Mouse (Mus musculus): ENCODE results near the gene Fpgs.

Gene Fpgs

DNA sequence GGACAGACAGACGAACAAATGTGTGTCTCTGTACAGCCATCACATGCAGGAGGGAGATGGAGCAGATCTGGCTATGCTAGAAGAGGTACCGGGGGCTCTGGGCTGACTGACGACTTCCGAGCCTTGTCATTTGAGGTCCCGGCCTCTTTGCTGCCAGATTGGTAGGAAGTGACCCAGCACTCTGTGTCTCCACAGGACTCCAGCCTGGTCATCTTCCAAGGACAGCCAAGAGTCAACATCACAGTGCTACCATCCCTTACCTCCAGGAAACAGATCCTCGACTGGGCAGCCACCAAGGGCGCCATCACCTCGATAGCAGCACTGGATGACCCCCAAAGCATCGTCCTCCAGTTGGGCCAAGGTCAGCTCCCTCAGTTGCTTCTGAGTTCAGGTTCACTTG lies 32.8 kb downstream of the Fpgs start:
- no peak for DNase-seq (ENCODE audit: low read depth)

DNA sequence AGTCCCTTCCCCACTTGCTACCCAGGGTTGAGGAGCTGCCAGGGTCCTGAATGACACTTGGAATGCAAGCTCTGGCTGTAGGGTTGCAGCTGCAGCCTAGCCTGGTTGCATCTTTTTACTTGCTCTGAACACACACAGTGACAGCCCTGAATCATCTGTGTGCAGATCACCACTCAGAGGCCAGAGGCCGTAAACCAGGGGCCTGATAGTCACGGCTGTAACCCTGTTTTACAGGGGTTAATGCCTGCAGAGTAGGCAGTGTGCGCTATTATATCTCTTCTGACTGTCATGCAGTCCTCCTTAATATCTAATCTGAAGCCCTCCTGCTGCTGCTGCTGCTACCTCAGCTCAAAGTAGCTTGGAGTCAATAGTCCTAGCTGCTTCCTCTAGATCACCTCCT lies 34.1 kb downstream of the Fpgs start:
- no peak for DNase-seq (ENCODE audit: low read depth)

DNA sequence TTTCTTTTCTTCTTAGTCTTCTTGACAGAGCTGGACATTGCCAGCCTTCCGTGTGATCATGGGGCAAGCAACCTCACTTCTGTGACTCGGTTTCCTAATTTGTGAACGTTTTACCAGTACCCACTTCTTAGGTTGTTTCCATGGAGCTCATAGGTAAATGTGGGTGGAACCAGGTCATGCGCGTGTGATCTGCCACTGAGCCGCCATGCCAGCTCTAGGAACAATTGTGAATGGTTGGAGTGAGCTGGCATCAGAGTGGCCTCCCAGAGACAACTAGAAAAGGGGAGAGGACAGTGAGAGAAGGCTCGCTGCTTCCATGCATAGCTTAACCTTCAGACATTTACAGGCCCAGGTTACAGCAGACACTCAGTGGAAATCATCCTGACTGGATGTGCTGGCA lies 35.8 kb downstream of the Fpgs start:
- DNase-seq (ENCODE audit: low read depth): no peak

DNA sequence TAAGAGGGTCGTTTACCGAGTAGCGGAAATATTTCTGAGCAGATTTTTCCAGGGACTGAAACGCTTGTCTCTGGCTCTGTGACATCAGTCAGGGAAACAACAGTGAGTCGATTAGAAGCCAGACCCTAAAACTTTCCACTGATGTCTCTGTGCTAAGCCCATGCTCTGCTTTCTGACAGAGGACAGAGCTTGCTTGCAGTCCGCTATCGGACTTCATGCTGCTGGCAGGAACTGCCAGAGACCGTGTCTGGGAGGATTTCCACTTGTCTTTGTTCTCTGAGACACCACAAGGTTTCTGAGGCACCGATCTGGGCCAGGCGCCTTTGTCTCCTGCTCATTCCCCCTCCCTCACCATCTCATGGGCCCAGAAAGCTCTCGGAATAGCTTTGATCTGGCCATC lies 36.2 kb downstream of the Fpgs start:
- no peak for DNase-seq (ENCODE audit: low read depth)

DNA sequence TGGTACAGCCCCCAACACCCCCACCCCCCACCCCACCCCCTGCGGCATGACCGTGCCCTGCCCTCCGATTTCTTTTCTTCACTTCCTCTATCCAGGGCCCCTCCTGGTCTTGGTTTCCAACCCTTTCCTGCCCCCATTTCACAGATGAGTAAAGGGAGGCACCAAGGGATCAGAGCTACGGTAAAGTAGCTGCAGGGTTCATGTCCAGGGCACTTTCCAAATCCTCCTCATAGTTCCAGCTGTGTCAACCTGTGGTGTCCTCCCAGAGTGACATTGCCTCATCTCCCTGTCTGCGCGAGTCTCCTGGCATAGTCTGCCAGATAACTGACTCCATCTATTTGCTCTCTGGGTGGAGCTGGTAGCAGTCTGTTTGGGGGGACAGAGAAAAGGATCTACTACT lies 38.1 kb downstream of the Fpgs start:
- DNase-seq (ENCODE audit: low read depth): no peak

DNA sequence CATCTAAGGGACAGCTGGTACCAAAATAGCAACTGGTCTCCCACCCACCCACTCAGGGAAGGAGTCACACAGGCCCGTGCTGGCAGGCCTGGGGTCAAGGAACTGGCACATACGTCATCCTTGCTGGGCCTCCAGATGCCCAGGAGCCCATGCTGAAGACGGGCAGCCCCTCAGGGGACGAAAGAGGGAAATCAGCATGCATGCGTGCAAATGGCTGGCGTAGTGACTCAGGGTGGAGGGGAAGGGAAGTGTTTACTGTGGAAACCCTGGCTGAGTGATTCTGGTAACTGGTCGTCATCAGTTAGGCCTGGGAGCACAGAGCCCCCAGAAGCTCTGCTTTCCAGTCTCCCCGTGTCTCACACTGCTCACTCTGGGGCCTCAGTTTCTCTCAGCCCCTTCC lies 38.6 kb downstream of the Fpgs start:
- no peak for DNase-seq (ENCODE audit: low read depth)

DNA sequence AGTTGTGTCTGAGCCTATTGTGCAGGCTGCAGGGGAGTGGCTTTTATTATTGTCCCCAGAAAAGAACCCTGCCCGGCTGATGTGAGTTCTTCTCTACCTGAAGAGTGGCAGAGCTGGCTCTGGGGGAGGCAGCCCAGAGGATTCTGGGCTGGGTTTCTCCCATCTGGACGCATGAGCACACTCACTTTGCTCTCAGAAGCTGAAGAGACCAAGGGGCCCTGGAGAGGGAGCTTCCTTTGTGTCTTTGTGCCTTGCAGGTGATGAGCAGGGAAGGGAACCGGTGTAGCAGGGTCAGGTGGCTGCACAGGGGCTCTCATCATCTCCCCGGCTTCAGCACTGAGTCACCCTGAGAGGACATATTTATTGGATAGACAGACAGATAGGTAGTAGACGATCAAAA lies 41.7 kb downstream of the Fpgs start:
- DNase-seq (ENCODE audit: low read depth): no peak

DNA sequence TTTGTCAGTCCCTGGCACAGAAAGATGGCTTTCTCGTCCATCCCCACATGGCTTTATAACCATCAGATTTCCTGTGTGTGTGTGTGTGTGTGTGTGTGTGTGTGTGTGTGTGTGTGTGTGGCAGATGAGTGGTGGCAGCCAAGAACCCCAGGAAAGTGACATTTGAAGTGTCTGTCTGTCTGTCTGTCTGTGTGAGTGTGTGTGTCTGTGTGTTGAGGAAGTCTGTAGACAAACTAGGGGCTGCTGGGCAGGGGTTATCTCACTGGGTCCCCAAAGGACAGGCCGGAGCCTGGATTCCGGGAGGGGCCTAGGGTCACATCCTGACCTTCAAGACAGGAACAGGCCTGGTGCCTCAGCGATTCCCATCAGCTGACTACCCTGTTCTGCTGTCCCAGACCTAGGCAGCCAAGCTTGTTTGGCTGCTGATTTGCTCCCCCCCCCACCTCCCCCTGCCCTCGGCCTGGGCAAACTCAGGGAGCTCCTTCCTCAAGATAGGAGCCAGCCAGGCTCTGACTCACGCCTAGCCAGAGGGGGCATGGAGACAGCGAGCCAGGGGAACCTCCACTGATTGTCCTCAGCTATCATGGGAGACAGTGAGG lies 42.3 kb downstream of the Fpgs start:
- DNase-seq (ENCODE audit: low read depth): peak; percentile 43

DNA sequence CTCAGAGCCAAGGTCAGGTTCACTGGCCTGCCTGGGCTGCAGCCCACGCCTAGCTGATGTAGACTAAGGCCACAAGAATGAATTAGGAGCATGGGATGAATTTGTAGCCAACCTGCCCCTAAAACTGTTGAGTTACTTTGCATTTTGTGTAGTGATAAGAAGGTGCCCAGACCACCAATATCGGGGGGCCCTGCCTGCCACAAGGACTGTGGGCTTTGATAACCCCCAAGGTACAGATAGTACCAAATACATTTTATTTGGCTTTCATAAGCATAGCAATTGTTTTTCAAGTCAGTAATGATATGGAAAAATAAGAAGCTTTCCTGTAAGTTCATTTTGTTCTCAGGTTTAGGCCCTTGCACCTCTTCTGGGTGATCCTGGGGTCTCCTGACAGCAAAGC lies 45.1 kb downstream of the Fpgs start:
- no peak for DNase-seq (ENCODE audit: low read depth)

DNA sequence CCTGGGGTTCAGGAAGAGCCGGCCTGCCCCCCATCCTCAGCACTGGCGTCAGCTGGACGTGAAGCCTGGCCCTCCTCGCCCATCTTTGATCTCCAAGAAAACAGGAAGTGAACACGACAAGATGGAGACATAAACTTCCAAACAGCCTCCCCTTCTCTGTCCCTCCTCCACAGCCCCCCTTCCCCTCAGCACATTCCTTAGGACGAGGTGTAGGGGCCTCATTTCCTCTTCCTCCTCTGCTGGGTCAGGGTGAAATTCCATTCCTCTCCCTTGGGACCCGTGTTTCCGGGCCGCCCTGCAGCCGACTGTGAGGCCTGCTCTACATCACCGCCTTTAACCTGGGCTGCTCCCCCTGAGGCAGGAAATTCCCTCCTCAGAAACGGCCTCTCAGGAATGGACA lies 48.1 kb downstream of the Fpgs start:
- DNase-seq (ENCODE audit: low read depth): no peak

DNA sequence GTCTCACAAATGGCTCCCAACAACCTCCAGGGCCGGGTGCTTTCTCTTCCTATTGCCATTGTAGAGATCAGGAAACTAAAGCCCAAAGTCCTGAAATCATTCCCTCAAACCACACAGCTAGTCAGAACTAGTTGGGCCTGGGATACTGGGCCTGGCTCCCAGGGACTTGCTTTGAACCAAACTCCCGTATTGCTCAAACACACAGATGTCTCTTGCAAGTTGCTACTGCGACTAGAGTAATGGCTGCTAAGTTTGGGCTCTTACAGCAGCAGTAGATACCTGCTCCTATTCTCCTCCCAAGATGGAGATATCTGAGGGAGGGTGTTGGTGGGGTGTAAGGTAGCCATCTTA lies 48.6 kb downstream of the Fpgs start:
- DNase-seq (ENCODE audit: low read depth): peak; percentile 20

DNA sequence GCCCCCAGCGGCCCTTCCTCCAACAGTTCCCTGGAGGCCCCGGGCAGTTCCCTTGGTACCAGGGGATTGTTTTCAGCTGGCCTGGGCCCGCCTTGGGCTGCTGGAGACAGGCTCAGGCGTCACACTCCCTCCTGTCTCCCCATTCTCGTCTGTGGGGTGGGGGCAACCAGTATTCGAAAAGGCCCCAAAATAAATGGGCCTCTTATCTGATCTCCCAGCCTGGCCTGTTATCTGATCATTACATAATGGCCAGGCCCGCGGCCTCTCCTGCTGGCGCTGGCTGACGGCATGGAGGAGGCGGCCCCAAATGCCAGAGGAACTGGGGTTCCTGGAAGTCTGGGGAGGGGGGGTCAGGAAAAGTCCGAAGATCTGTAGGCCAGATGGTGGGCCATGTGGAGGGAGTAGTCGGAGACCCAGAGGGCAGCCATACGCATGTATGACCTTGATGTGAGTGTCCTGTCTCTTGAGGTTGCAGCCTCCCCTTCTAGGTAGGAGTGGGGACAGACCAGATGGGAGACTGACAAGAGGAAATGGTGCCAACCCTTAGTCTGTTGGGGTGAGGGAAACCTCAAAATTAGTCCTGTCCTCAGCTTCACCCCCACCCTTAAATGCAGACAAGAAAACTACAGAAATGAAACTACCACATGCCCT lies 49.1 kb downstream of the Fpgs start:
- no peak for DNase-seq (ENCODE audit: low read depth)

DNA sequence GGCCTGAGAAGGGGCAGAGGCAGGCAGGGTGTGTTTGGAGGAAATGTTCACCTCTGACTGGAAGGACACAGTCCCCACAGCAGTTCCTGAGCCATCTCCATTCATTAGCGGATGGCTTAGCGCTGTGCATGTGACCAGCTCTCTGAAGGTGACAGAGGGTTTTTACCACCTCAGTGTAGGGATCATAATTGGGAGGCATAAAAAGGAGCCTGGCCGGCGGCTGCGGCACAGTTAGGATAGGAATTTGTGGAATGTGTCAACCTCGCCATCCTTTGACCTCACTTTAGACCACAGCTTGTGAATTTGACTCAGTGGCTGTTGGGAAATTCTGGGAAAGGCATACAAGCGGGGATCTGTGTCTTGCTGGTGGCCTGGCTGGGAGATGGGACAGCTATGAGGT lies 50.2 kb downstream of the Fpgs start:
- DNase-seq (ENCODE audit: low read depth): no peak

DNA sequence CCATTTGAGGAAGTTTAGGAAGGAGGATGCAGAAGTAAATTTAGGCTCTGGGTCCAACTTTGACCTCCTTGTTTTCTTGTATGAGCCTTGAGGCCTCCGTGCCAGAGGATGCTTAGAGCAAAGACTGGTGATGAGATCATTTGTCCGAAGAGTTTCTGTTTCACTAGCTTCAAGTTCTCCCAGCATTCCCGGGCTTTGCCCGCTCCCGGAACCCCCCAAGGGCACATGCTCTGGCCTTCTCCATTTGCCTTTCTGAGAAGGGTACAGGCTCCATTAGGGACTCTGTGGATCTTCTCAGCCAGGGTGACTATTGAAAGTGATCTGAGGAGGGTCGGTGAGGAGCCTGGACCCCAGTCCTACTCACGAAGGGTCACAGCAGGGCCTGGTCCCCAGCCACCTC lies 56.6 kb downstream of the Fpgs start:
- DNase-seq (ENCODE audit: low read depth): no peak

DNA sequence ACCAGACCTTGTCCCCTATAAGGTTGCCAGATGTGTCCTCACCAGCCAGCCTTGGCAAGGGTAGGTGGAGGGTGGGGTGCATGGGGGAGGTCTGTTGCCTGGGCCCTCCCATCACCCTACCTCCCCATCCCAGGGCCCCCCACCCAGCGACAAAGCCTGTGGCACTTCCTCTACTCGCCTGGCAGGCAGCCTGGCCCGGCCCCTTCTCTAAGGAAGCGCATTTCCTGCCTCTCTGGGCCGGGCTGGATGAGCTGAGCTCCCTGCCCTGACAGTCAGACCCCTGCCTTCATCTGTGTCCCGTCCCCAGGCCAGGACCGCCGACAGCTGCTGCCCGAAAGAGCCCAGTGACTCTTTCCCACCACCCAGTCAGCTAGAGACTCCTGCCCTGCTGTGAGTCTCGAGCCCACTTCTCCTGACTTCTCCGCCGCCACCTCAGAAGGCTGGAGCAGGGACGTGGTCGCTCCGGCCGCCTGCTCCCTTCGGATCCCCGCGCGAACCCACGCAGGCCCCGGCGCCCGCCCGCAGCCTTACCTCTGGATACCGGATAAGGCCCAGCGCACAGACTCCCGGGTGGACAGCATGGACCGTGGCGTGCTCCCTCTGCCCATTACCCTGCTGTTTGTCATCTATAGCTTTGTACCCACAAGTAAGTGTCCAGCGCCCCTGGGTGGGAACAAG lies 57.4 kb downstream of the Fpgs start, which contains the start of gene Eng:
Gene Eng (plus strand): TSS at position 217 of the 678 bp plus-strand sequence.
- no peak for DNase-seq (ENCODE audit: low read depth)

DNA sequence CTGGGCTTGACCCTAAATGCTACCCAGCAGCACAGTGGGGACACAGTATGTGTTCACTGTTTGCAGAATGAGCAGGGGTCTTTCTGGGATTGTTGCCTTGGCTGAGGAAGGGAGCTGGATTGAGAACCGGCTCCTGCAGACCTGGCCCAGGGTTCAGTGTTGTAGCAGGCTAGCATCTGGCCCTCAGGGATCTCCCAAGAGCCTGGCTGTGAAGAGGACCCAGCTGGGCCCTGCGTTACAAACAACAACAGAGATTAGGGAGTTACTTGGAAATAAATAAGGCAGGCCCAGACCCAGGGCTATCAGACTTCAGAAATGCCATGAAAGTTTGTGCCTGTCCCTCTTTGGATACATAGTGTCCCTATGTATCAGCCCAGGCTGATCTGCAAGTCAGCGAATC lies 58.3 kb downstream of the Fpgs start:
- DNase-seq (ENCODE audit: low read depth): no peak

DNA sequence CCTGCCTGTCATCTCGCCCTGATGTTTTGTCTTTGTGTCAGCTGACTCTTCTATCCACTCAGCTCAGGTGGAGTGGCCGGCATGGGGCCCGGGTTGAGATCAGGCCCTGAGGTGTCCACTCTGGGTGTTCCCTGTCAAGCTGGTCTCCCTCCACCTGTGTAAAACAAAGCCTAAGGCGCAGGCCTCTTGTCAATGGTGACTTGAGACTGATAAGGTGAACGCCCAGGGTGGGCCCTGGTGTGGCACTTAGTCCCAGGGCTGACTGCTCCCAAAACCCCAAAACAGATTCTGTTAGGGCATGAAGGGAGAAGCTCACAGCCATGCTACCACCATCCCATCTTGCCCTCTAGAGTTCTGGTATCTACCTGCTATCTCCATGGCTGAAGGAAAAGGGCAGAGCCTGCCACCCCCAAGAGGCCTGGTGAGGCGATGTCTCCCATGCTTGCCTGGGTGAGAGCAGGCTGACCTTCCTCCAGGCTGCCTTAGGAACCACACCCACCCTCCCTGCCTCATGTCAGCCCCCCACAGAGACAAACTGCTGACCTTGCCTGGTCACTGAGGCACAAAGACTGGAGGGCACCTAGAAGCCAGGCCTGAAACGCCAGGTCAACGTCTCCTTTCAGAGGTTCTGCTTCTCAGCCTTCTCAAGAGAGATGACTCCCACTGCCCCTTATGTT lies 59.0 kb downstream of the Fpgs start:
- no peak for DNase-seq (ENCODE audit: low read depth)

DNA sequence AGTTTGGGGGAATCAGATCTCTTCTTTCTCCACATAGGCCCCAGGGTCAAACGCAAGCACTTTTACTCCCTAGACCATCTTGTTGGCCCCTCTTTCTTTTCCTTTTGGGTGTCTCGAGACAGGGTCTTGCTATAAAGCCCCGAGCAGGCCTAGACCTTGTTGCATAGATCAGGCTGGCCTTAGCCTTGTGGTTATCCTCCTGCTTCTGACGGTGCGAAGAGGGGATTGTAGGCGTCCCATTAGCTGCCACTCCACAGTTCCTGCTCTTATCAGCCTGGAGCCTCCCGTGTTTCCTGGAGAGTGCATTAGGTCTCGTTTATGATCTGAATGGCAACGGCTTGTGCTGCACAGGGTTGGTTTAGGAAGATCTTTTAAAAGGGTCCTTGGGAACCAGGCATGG lies 59.9 kb downstream of the Fpgs start:
- no peak for DNase-seq (ENCODE audit: low read depth)

DNA sequence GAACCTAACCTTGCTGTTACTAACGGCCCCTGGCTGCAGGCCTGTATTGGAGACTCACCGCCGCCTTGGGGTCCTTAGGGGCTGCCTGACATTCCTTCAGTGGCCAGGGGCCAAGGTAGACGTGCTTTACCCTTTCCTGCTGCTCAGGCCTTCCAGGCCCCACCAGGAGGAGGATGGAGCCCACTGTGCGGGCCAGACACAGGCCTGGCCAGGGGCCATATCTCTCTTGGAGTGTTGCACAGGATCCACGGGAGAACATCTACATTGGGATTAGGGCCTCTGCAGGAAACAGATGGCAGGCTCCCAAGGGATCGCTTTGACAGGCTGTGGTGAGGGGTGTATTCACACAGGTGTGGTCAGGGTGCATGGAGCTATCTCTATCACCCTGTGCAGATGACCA lies 61.1 kb downstream of the Fpgs start:
- no peak for DNase-seq (ENCODE audit: low read depth)

DNA sequence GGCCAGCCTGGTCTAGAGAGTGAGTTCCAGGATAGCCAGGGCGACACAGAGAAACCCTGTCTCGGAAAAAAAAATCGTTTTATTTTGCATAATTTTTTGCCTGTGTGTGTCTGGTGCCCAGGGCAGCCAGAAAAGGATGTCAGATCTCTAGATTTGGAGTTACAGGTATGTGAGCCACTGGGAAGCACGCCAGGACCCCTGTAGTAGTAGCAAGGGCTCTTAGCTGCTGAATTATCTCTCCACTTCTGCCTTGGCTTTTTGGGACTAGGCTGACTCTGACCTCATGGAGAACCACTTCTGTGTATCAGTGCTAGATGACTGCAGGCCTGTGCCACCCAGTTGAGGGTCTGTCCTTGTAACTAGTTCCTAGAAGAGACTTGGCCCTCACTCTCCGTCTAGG lies 62.1 kb downstream of the Fpgs start:
- DNase-seq (ENCODE audit: low read depth): no peak

DNA sequence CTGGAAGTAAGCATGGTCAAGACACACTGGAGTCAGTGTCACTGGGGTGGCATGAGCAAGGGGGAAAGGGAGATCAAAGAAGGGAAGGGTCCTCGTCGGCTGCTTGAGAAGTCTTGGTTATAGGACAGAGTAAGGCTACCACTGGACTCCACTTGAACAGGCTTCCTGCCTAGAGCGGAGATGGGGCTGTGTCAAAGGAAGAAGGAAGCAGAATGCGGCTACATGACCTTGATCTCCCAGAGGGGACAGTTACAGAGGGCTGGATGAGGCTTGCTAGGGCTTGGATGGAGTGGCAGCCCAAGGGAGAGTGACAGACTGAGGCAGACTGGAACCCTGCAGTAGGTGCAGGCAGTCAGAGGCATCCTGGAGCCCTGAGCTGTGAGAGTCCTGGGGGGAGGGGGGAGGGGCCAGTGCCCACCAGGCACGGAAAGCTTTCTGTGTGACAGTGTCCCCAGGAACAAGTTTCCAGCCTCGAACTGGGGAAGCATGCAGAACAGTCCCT lies 63.3 kb downstream of the Fpgs start:
- DNase-seq (ENCODE audit: low read depth): no peak

DNA sequence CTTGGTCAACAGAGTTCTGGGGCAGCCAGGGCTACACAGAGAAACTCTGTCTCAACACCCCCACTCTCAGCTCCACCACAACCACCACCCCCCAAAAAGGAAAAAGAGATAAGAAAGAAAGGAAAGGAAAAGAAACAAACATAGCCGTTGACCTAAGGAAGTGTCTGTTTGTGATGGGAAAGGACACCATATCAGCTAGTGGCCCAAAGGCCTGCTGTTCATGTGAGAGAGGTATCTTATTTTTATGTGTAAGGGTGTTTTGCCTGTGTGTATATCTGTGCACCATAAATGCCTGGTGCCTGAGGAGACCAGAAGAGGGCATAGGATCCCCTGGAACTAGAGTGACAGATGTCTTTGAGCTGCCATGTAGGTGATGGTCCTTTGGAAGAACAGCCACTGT lies 64.3 kb downstream of the Fpgs start:
- DNase-seq (ENCODE audit: low read depth): no peak

DNA sequence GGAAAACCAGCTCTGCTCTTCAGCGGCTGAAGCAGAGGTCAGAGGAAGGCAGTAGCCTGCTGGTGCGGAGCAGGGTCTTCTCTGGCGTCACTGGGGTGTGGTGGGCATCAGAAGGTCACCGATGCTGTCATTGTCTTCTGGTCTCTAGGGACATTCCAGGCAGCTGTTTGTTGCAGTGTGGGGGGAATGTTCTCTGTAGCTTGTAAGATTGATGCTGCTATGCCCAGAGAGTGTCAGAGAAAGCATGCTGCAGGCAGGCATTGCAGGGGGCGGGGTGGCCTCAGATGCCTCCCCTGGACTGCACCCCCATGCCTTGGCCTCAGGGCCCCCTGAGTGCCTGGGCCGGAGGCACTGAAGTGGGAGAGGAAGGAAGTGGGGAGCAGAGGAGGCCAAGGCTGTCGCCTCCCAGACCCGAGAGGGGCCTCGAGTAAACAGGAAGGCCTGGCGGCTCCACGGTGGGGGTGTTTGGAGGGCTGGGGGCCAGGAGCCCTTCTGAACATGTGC lies 66.1 kb downstream of the Fpgs start:
- no peak for DNase-seq (ENCODE audit: low read depth)

All from fibroblast of lung, adult 2 months (primary cell).